Mouse (Mus musculus): Measurements from ENCODE around the gene Strap. TPM values are rescaled to one million over a fixed set of nuclear protein-coding genes. Genes with fewer than 3 reads are reported as not detected.

Gene Strap
- polyA plus RNA-seq, 1 experiment from 2014 or later: 138 TPM

DNA sequence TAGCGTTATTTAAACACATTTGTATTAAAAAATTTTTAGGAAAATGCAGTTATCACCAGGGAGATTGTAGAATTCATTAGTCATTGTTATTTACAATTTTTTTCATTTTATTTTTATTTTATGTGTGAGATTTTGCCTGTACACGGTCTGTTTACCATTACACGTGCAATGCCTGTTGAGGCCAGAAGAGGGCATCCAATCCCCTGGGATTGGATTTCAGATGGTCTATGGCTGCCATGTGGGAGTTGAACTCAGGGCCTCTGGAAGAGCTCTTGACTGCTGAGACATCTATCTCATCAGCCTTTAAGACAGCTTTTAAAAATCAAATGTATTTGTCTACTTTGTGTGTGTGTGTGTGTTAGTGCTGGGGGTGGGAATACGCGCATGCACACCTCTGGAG lies 21.4 kb downstream of the Strap start:
- TF ChIP-seq CTCF (IDR thresholded peaks at IDR 0.05; ENCODE audit: low read depth): peak; percentile 76
- peak; percentile 49 for DNase-seq (ENCODE audit: low spot score)
- H3K4me2 ChIP-seq (ENCODE audit: low read length): no peak overlapping the region

DNA sequence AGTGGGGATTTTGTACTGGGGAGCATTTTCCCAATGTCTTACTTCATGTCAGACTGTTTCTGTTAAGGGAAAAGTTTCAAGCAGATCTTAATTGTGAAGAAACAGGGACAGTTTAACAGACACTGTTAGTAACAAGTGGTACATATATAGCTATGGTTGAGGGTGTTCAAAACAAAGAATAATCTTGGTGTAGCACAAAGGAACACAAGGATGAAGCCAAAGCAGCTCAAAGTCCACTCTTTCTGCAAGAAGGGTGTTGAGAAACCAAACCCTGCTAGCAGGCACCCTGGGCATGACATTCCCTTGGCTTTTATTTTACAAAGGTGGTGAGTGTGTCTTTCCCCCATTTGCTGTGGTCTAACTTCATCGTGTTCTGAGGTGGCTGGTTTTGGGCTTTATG lies 23.0 kb downstream of the Strap start:
- peaks cover 3% of the 10 kb centered on the region; the same call in 1 of the 2 replicates for H3K4me1 ChIP-seq (replicated peaks; ENCODE audit: insufficient read depth, low read length)

More for the DNA sequence above, 21.4 kb downstream of the Strap start:
- H3K4me1 ChIP-seq (replicated peaks; ENCODE audit: insufficient read depth, low read length): peaks cover 3% of the 10 kb centered on the region; the same call in 1 of the 2 replicates
- H3K4me3 ChIP-seq (replicated peaks; ENCODE audit: low read depth, low read length): no peak overlapping the region
- no peaks in the 10 kb centered on the region for H3K27me3 ChIP-seq (ENCODE audit: insufficient read depth, low read length)
- H3K9ac ChIP-seq (ENCODE audit: low read depth, low read length): no peak overlapping the region
- H3K9me3 ChIP-seq (replicated peaks; ENCODE audit: low read length): no peaks in the 10 kb centered on the region
- whole genome bisulfite sequencing: 65% methylated on average over 5 of the region's 5 CpGs
- no peaks in the 10 kb centered on the region for H3K36me3 ChIP-seq (ENCODE audit: insufficient read depth, low read length)
- no peak overlapping the region for H3K27ac ChIP-seq
- ATAC-seq (replicated peaks; ENCODE audit: low FRiP score, low read depth): no peak

DNA sequence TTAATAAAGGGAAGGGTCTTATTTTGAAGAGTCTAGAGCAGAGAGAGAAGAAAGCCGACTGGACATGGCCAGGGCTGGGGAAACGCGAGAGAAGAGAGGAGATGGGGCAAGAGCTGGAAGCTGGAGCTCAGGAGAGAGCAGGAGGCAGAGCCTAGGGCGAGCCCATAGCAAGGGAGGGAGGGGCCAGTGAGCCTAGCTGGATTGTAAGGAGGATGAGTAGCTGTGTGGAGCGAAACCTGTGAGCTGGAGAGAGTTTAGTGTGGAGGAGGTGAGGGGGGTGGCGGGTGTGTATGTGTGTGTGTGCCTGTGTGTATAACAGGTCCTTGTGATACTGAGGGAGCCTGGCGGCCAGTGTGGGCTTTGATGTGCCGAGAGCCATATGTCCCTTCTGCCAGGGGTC lies 24.8 kb downstream of the Strap start:
- Histone ChIP-seq H3K36me3 (ENCODE audit: insufficient read depth, low read length) (no peaks in the 10 kb centered on the region), H3K27ac (no peak overlapping the region), H3K27me3 (ENCODE audit: insufficient read depth, low read length) (no peaks in the 10 kb centered on the region), H3K4me3 (replicated peaks; ENCODE audit: low read depth, low read length) (no peak overlapping the region), H3K9me3 (replicated peaks; ENCODE audit: low read length) (no peaks in the 10 kb centered on the region), H3K9ac (ENCODE audit: low read depth, low read length) (no peak overlapping the region), H3K4me2 (ENCODE audit: low read length) (no peak overlapping the region), H3K4me1 (replicated peaks; ENCODE audit: insufficient read depth, low read length) (no peaks in the 10 kb centered on the region; the same call in 1 of the 2 replicates)
- TF ChIP-seq CTCF (IDR thresholded peaks at IDR 0.05; ENCODE audit: low read depth): no peak
- WGBS: 38% methylated on average over 8 of the region's 8 CpGs
- ATAC-seq (replicated peaks; ENCODE audit: low FRiP score, low read depth) (no peak; the same call in 1 of the 2 replicates), DNase-seq (ENCODE audit: low spot score) (peak; percentile 29)

More for the DNA sequence above, 23.0 kb downstream of the Strap start:
- Histone ChIP-seq H3K36me3 (ENCODE audit: insufficient read depth, low read length) (no peaks in the 10 kb centered on the region), H3K27ac (no peak overlapping the region), H3K9ac (ENCODE audit: low read depth, low read length) (no peak overlapping the region), H3K9me3 (replicated peaks; ENCODE audit: low read length) (no peaks in the 10 kb centered on the region), H3K4me2 (ENCODE audit: low read length) (no peak overlapping the region), H3K4me3 (replicated peaks; ENCODE audit: low read depth, low read length) (no peak overlapping the region), H3K27me3 (ENCODE audit: insufficient read depth, low read length) (no peaks in the 10 kb centered on the region)
- ATAC-seq (replicated peaks; ENCODE audit: low FRiP score, low read depth) (no peak), DNase-seq (ENCODE audit: low spot score) (no peak)
- 94% methylated on average over 1 of the region's 1 CpGs for WGBS
- no peak for TF ChIP-seq CTCF (IDR thresholded peaks at IDR 0.05; ENCODE audit: low read depth)

DNA sequence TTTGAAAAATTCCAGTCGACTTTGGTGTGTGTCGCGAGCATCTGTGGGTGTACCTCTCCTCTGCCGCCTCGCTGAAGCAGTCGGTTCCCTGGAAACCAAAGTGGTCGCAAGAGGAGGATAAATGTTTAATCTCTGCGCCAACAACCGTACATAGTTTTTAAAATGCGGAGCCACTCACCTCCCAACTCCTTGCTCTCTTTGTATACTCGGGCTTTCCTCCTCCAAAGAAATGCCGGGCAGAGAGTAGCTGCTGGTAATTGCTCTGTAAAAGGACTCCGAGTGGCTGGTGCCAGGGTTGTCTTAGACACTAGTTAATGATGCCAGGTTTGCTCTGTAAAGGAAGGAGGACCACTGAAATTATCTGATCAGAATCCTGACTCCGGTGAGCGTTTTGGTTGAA lies 26.1 kb downstream of the Strap start:
- DNase-seq (ENCODE audit: low spot score) (no peak), ATAC-seq (replicated peaks; ENCODE audit: low FRiP score, low read depth) (no peak)
- no peak overlapping the region for H3K4me3 ChIP-seq (replicated peaks; ENCODE audit: low read depth, low read length)
- H3K4me2 ChIP-seq (ENCODE audit: low read length): no peak overlapping the region
- no peak for TF ChIP-seq CTCF (IDR thresholded peaks at IDR 0.05; ENCODE audit: low read depth)
- no peak overlapping the region for H3K9ac ChIP-seq (ENCODE audit: low read depth, low read length)
- H3K9me3 ChIP-seq (replicated peaks; ENCODE audit: low read length): no peaks in the 10 kb centered on the region
- no peaks in the 10 kb centered on the region for H3K36me3 ChIP-seq (ENCODE audit: insufficient read depth, low read length)
- WGBS: 68% methylated on average over 15 of the region's 15 CpGs
- no peaks in the 10 kb centered on the region; the same call in 1 of the 2 replicates for H3K4me1 ChIP-seq (replicated peaks; ENCODE audit: insufficient read depth, low read length)
- H3K27me3 ChIP-seq (ENCODE audit: insufficient read depth, low read length): no peaks in the 10 kb centered on the region
- H3K27ac ChIP-seq: no peak overlapping the region

DNA sequence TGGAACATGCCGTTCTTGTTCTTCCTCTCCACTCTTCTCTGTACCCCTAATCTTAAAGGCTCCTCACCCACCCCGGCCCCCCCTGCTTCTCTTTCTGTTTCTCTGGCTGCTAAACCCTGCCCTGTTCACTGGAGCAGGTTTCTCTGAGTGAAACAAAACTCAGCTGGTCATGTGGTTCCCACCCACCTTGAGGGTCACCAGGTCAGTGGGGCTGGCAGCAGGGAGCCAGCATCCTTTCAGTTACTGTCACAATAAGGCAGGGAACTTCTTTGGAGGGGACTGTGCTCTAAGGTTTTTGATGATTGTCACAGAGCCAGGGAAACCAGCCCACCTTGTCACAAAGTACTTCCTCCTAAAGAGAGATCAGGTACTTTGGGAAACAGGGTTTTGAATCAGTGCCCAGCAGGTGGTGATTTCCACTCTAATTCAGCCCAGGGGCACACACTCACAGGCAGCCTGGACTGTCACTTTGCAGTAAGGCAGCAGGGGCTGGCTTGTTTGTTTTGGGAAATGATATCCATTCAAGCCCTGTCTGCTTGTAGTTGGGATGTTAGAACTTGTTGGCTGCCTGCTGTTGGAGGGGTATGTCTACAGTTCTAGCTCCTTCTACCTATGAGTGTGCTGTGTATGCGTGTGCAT lies 29.8 kb downstream of the Strap start:
- H3K36me3 ChIP-seq (ENCODE audit: insufficient read depth, low read length): no peaks in the 10 kb centered on the region
- no peak overlapping the region for H3K4me3 ChIP-seq (replicated peaks; ENCODE audit: low read depth, low read length)
- H3K27ac ChIP-seq: no peak overlapping the region
- DNase-seq (ENCODE audit: low spot score) (peak; percentile 22), ATAC-seq (replicated peaks; ENCODE audit: low FRiP score, low read depth) (peak; percentile 53; the same call in 1 of the 2 replicates)
- H3K4me1 ChIP-seq (replicated peaks; ENCODE audit: insufficient read depth, low read length): no peaks in the 10 kb centered on the region; the same call in 1 of the 2 replicates
- no peaks in the 10 kb centered on the region for H3K27me3 ChIP-seq (ENCODE audit: insufficient read depth, low read length)
- 40% methylated on average over 3 of the region's 3 CpGs for WGBS
- no peak overlapping the region for H3K4me2 ChIP-seq (ENCODE audit: low read length)
- H3K9ac ChIP-seq (ENCODE audit: low read depth, low read length): no peak overlapping the region
- H3K9me3 ChIP-seq (replicated peaks; ENCODE audit: low read length): no peaks in the 10 kb centered on the region
- no peak for TF ChIP-seq CTCF (IDR thresholded peaks at IDR 0.05; ENCODE audit: low read depth)

DNA sequence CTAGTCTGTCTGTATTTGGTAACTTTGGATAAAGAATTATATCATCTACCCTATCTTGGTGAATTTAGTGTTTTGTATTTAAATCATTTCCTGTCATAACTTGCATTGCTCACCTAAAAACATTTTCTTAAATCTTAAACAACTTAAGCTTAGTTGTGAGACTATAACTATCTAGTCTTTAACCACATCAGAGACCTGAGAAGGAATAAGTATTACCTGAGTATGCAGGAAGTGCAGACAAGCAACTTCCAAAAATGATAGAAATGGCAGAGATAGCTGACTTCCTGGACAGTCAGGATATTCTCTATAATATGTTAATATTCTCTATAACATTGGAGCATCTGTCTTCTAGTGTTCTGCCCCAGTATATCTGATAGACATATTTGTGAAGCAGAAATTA lies 31.3 kb downstream of the Strap start:
- Histone ChIP-seq H3K27me3 (ENCODE audit: insufficient read depth, low read length) (no peaks in the 10 kb centered on the region), H3K4me3 (replicated peaks; ENCODE audit: low read depth, low read length) (no peak overlapping the region), H3K9ac (ENCODE audit: low read depth, low read length) (no peak overlapping the region), H3K36me3 (ENCODE audit: insufficient read depth, low read length) (no peaks in the 10 kb centered on the region), H3K9me3 (replicated peaks; ENCODE audit: low read length) (no peaks in the 10 kb centered on the region), H3K4me1 (replicated peaks; ENCODE audit: insufficient read depth, low read length) (no peaks in the 10 kb centered on the region), H3K4me2 (ENCODE audit: low read length) (no peak overlapping the region), H3K27ac (no peak overlapping the region)
- TF ChIP-seq CTCF (IDR thresholded peaks at IDR 0.05; ENCODE audit: low read depth): no peak
- ATAC-seq (replicated peaks; ENCODE audit: low FRiP score, low read depth): no peak
- no peak for DNase-seq (ENCODE audit: low spot score)
